Mouse (Mus musculus) megakaryocyte, embryonic 14.5 days (primary cell): ENCODE measurements around the gene Ube2g1. TPM values are rescaled to one million over a fixed set of nuclear protein-coding genes. Genes with fewer than 3 reads are reported as not detected.

ENCODE experiments used
- H3K27me3 ChIP-seq: replicated peaks from 2 replicates; pipeline ENCODE3; 2012; ENCODE audit warnings: inconsistent platforms
- H3K36me3 ChIP-seq: replicated peaks from 2 replicates; pipeline ENCODE3; 2012; ENCODE audit warnings: low read length, inconsistent platforms, mixed read lengths
- H3K4me1 ChIP-seq: 2 replicates; pipeline ENCODE4 v1.6.1; 2012; ENCODE audit warnings: inconsistent platforms
- H3K4me3 ChIP-seq: replicated peaks from 2 replicates; pipeline ENCODE3; 2012; ENCODE audit warnings: moderate library complexity, mild to moderate bottlenecking, inconsistent platforms
- H3K9me3 ChIP-seq: 2 replicates; pipeline ENCODE4 v1.6.1; 2012; ENCODE audit warnings: inconsistent platforms
- FLI1 ChIP-seq: IDR thresholded peaks from 2 replicates; pipeline ENCODE4 v1.6.1; 2012; ENCODE audit warnings: low read length, inconsistent platforms, mixed read lengths
- GATA1 ChIP-seq: IDR thresholded peaks from 3 replicates; pipeline ENCODE4 v1.6.1; 2012; ENCODE audit warnings: mixed read lengths, low read length, inconsistent platforms, borderline replicate concordance
- polyA plus RNA-seq: library from polyadenylated mRNA; stranded (reverse); fragments of >175 nt; gene quantifications from 2 replicates; pipeline ENCODE4 v1.2.3, GENCODE M21; 2012; ENCODE audit warnings: low replicate concordance; ENCODE audit not compliant: insufficient read depth

Gene Ube2g1
- polyA plus RNA-seq, 1 experiment, result 13.4 TPM

DNA sequence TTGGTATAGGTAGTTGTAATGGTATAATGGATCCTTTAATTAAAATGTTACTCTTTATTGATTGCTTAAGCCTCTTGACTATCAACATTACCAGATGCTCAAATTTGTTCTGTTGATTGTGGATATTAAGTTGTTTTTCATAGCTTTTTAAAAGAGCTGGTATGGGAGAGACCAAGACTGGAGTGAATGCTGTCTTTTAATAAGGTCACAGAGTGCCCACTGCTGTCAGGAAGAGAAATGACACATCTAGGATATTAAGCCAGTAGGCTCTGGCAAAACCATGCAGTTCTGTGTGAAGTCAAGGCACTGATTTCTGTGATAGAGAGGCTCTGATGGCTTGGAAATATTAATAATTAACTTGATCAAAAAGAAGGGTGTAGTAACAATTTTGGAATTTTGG is 116.8 kb downstream of the Ube2g1 start:
- no peak for TF ChIP-seq GATA1
- TF ChIP-seq FLI1, result no peak
- no peaks in the 10 kb centered on the region for H3K27me3 ChIP-seq
- no peaks in the 10 kb centered on the region for H3K9me3 ChIP-seq
- H3K4me3 ChIP-seq, result no peak overlapping the region
- H3K36me3 ChIP-seq, result peaks cover 66% of the 10 kb centered on the region
- no peaks in the 10 kb centered on the region for H3K4me1 ChIP-seq

DNA sequence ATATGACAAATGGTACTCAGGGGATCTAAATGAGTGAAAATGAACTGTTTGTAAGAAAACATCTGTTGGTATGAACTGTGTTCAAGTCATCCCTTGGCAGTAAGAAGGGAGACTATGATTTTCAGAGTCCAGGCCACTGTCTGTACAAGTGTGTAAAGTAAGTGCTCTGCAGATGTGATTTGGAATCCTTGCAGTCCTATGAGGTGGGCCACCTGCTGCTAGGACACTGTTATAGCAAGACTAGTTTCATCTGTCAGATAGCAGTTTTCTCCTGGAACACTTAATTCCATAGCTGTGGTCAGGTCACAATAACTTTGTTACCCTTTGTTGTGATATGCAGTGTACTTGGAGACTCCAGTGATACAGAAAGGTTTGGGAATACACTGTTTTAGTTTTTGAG is 118.9 kb downstream of the Ube2g1 start:
- Histone ChIP-seq H3K36me3 (peaks cover 77% of the 10 kb centered on the region), H3K9me3 (no peaks in the 10 kb centered on the region), H3K27me3 (no peaks in the 10 kb centered on the region), H3K4me1 (no peaks in the 10 kb centered on the region), H3K4me3 (no peak overlapping the region)
- TF ChIP-seq GATA1 (no peak), FLI1 (no peak)

DNA sequence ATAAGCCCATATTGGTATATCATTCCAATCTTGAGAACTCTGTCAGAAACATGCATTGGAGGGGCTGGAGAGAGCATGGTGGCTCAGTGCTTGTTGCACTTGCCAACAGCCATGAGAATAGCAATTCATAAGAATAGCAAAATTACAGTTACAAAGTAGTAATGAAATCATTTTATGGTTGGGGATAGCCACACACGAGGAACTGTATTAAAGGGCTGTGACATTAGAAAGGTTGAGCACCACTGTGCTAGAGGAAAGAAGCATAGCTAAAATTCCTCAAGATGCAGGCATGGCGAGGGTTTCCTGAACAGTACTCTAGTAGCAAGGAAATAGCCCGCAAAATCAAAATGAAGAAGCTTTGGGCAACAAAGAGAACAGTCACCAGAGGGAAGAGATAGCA is 126.7 kb downstream of the Ube2g1 start:
- Histone ChIP-seq H3K36me3 (peaks cover 87% of the 10 kb centered on the region), H3K4me3 (no peak overlapping the region)
- no peak for TF ChIP-seq GATA1
- TF ChIP-seq FLI1, result no peak

DNA sequence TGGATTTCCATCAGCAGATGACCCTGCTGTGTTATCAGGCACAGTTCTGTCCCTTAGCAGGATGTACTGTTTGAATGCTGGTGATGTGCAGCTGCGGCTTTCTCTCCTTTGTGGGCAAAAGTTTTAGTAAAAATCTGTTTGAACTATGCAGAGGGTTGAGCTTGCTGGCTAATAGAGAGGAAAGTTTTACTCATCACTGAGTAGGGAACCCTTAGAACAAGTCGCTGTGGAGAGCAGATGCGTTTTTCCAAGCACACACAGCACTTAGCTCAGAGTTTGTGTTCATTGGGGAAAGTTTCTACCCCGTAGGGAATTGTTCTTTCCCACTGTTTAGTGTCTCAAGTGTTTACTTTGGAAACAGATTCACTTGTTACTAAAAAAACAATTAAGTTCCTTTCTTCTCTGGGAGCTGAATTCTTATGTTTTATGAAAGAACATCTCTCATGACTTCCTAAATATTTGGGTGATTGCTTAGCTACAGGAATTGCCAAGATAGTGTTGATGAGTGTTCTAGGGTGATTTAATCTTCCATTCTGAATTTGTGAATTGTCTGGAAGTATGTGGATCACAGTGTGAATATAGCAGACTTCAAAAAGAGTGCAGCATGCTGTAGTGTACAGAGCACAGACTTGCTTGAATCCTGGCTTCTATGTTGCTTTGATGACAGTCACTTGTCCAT is 127.9 kb downstream of the Ube2g1 start:
- no peaks in the 10 kb centered on the region for H3K27me3 ChIP-seq
- H3K36me3 ChIP-seq, result peaks cover 87% of the 10 kb centered on the region
- H3K4me3 ChIP-seq, result no peak overlapping the region
- no peak for TF ChIP-seq GATA1
- TF ChIP-seq FLI1, result no peak
- peaks cover 39% of the 10 kb centered on the region for H3K4me1 ChIP-seq
- H3K9me3 ChIP-seq, result no peaks in the 10 kb centered on the region

More for the DNA sequence above, 126.7 kb downstream of the Ube2g1 start:
- H3K9me3 ChIP-seq, result no peaks in the 10 kb centered on the region
- peaks cover 27% of the 10 kb centered on the region for H3K4me1 ChIP-seq
- no peaks in the 10 kb centered on the region for H3K27me3 ChIP-seq

DNA sequence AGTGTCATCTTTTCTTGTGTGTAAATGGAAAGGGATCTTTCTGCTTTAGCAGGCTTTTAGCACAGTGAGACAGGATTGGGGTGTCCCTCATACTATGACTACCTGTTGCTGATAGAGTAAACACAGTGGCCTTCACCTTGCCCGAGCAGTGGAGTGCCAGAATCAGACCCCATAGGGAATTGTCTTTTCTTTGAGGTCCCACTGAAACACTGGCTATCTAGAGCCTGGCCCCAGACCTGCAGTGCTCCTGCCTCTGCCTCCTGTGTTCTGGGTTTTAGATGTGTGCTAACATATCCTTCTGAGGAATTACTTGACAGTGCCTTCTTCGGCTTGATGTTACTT is 128.4 kb downstream of the Ube2g1 start:
- Histone ChIP-seq H3K27me3 (no peaks in the 10 kb centered on the region), H3K4me1 (peaks cover 42% of the 10 kb centered on the region), H3K4me3 (no peak overlapping the region), H3K36me3 (peaks cover 87% of the 10 kb centered on the region), H3K9me3 (no peaks in the 10 kb centered on the region)
- TF ChIP-seq FLI1, result no peak
- TF ChIP-seq GATA1, result no peak

Other genes with a start within 250 kb of the Ube2g1 start
- gene Tekt1, start 244.8 kb upstream of the Ube2g1 start, polyA plus RNA-seq, result not detected in 2 replicates
- 0.75 and 2.3 TPM in 2 replicates for gene Smtnl2, start 195.6 kb upstream of the Ube2g1 start, polyA plus RNA-seq
- not detected in 2 replicates for gene Ggt6, start 171.8 kb upstream of the Ube2g1 start, polyA plus RNA-seq
- 59.8 and 71.3 TPM in 2 replicates for gene Mybbp1a, start 165.9 kb upstream of the Ube2g1 start, polyA plus RNA-seq
- 63.1 and 65.1 TPM in 2 replicates for gene Spns2, start 117.4 kb upstream of the Ube2g1 start, polyA plus RNA-seq
- 18.9 and 31.7 TPM in 2 replicates for gene Spns3, start 56.8 kb upstream of the Ube2g1 start, polyA plus RNA-seq
- 0.19 and 3.6 TPM in 2 replicates for gene Ankfy1, start 82.7 kb downstream of the Ube2g1 start, polyA plus RNA-seq
- 0.34 TPM in 1 of 2 replicates, not detected in the other for gene Cyb5d2, start 188.9 kb downstream of the Ube2g1 start, polyA plus RNA-seq
- gene Zzef1, start 188.9 kb downstream of the Ube2g1 start, polyA plus RNA-seq, result 8.9 and 9.1 TPM in 2 replicates